Mouse (Mus musculus) fibroblast of lung, adult 2 months (primary cell): ENCODE measurements at regions not wholly inside any gene's neighbourhood (a gene's known extent, or its start where the extent isn't known, plus 50 kb on each side); places are given as distances from the start of the nearest gene placed in this dataset.

Experiments
- DNase-seq: peaks from one replicate; pipeline ENCODE4 v3.0.0-alpha.2; 2011; ENCODE audit warnings: low read depth

DNA sequence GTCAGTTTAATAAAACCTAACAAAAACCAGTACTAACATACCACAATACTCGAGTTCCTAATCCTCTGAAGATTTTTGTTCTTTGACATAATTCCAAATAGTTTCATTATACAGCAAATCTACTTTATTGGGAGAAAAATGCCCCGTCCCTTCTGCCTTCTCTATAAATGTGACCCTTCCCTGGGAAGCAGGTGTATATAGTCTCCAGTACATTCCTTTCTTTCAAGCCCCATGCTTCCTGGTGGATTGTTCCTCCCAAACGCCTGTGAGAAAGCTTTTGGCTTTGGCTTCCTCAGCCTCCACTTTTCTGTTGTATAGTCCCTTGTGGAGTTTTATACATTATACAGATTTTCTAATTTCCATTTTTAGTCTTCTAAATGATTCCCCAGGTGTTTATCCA, 1001.8 kb upstream of the Tenm3 start:
- DNase-seq: no peak

DNA sequence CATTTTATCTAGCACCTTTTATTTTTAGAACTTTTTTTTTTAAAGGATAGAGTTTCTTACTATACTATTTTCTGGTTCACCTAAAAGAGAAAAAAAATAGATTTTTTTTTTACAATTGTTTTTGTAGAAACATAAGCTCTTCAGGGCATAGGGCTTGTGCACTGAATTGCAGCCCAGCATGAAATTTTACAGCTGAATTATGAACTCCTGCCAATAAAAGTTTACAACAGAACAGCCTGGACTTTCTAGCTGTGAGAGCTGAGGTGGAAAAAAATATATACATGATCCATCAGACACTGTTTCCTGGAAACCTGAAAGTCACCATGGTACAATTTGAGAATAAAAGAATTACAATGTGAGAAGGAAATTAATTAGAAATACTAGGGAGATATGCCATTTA, 988.2 kb upstream of the Tenm3 start:
- no peak for DNase-seq

DNA sequence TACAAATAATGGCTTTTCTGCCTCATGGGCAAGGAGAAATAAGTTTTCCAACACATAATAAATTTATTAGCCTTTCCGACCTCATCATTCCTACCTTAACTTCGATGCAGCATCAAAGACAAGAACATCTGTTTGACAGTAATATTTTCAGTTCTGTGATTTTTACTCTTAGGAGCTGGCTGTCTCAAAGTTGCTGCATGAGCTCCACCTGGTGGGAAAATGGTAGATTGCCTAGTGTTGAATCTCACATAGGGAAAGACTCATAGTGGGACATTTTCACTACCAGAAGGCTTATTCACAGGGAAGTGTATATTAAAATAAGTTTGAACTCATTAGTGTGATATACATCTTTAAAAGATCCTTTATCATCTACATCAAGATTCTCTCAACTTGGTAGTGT, 985.6 kb upstream of the Tenm3 start:
- DNase-seq: peak; percentile 14

DNA sequence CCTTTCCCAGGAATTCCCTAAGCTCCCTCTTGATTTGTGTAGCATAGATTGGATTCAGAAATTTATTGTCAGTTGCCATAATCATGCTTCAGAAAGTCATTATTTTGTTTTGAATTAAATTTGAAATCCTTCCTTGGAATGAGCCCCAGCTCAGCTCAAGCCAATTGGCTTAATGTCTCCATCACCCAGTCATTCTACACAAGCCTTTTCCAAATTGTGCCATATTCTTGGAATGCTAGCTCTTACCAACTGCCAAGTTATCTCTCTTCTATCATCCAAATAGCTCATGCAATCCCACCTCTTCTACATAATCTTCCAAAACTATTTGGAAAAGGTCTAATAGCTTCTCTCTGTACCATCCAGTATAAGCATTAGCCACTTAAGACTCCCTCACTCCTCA, 982.5 kb upstream of the Tenm3 start:
- no peak for DNase-seq

DNA sequence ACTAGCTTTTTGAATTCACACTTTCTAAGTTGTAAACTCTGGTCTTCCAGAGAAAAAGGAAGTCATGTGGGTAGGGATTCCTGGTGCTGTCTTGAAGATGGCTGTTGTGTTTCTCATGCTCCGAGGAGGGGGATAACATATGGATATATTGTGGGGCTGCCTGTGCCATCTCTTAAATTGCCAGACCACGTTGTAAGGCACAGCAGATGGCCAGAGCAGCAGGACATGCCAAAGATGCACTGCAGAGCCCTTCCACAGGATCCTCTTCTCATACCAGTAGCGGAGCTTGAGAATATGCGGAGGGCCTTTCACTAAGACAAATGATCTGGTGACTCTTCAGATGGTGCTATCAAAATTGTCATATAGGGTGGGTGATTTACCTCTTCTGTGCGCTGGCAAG, 981.2 kb upstream of the Tenm3 start:
- DNase-seq: no peak

DNA sequence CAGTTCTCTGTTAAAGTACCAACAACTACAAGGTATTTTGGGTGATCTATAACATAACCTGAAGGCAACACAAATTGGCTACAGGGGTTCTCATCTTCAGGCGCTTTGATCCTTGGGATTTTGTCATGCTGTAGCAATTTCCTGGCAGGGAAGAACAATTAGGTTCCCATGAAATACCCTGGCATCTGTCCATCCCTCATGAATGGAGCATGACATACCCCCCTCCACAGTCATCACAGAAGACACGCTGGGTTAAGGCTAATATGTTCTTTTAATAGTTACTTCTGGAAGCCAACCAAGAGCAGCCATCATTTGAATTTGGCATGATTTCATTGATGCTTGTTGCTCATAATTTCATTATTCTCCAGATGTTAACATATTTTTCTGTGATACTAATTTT, 979.0 kb upstream of the Tenm3 start:
- DNase-seq: no peak

DNA sequence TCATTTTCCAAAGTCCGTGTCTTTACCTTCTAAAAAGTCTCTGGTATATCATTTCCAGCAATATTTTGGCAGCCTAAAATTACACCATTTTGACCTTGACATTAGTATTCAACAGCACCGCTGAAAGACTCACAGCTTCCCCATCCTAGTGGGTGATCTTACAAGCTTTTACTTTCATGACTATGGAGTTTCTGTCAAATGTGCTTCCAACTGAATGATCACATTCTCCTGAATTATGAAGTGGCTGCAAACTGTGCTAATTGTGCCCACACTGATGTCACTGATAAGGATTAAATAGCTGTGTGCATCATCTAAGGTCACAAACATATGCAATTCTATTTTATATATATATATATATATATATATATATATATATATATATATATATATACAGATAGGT, 955.5 kb upstream of the Tenm3 start:
- no peak for DNase-seq

DNA sequence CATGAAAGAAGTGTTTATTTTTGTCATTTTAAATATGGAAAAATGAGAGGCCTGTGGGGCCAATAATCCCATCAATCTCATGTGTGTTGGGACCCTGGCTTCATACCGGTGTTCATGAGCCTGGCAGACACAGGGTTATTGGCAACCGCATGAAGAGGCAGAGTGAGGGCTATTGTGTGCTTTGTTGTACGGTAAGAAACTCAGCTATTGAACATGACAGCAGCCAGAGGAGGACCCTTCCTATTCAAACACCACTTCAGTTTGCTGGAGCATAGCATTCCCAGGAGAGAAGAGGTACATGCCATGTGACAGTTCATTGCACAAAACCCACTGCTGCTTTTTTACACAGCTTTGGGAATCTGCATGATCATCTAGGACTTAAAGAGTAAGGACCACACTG, 953.0 kb upstream of the Tenm3 start:
- DNase-seq: no peak

DNA sequence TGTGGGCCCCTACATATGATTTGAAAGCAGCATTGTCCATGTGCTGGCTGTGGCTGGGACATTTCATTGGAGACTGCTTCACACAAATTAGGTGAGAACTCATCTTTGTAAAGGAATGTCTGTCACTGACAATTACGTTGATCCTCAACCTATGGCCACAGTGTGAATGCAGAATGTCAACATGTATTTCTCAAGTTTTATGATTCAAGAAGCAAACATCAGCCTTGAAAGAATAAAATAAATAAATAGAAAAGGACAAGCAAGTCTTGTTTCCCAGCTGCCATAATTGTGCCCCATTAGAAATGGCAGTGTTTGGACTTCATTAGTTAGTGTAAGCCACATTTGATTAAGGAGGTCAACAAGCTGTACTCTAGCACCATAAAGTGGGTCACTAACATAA, 950.7 kb upstream of the Tenm3 start:
- no peak for DNase-seq

DNA sequence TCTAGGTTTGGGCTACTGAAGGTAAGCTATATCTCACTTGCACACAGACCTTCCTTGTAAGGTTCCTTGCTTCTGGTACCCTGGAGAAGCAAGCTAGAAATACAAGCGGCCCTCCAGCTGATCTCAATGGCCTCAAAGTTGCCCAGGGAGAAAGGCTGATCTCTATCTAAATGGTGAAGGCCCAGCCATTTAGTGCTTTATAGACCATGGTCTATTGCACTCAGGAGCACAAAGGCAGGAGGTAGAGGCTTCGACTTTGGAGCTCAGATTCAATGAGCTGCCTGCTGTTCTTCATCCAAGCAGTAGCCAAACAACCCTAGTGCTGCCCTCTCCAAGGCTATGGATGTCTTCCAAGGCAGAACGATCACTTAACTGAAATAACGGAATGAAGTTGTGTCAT, 926.1 kb upstream of the Tenm3 start:
- DNase-seq: no peak

DNA sequence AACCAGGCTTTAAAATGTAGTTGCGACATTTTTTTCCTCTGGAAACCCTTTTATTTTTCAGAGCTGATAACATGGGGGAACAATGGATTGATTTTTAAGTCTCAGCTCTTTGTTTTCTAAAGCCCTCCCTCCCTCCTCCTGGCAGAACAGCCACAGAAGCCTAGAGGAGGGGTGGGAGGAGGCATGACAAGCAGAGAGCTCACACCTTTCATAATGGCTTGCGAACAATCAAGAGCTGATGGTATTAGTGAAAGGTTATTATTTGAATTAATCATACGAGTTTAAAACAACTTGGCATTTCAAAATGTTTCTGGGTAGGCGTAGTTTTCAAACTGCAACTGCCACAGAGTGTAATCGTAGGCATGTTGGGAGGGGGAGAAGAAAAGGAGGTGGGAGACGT, 894.3 kb upstream of the Tenm3 start:
- DNase-seq: no peak

DNA sequence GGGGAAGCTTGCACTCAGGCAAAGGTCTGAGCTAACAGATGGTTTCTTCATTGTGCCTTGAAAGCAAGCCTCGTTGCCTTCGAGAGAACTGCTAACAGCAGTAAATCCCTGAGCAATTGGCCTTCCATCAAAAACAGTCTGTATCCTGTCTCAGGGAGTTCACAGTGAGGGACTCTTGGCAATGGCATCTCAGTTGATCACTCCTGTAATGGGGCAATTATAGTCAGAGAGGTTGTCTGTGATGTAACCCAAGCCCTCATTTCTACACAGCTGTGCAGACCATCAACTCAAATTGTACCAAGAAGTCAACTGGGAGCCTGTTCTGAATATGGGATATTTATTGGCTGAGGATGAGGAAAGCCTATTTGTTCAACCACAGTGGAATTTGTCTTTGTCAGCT, 885.4 kb upstream of the Tenm3 start:
- DNase-seq: no peak

DNA sequence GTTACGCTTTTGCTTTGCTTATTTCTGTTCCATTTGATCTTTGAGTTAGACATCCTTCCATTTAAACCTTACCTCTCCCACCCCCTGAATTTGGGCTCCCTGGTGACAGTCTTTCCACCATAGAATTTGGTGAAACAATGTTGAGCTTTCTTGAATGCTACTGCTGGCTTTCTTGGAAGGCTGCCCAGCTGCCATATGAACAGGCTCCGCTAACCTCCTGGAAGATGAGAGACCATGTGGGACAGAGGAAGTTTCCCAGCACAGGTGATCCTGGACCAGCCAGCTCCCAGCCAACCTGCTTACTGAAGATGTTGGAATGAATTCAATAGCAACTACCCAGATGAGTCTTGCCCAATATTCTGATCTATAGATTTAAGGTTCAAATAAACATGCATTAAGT, 868.6 kb upstream of the Tenm3 start:
- no peak for DNase-seq

DNA sequence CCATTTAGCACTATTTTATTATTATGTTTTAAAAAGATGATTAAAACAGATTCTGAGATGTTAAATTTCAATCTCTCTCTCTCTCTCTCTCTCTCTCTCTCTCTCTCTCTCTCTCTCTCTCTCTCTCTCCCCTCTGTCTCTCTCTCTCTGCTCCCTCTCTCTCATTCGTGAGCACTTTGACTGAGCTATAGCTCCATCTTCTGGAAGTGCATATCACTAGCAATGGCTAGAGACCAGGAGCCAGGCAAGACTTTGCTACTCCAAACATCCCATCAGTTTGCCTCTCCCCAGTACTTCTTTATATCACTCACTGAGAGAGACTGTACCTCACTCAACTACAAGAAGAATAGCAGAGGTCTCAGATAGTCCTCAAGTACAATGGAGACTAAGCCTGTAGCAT, 865.0 kb upstream of the Tenm3 start:
- peak; percentile 7 for DNase-seq

DNA sequence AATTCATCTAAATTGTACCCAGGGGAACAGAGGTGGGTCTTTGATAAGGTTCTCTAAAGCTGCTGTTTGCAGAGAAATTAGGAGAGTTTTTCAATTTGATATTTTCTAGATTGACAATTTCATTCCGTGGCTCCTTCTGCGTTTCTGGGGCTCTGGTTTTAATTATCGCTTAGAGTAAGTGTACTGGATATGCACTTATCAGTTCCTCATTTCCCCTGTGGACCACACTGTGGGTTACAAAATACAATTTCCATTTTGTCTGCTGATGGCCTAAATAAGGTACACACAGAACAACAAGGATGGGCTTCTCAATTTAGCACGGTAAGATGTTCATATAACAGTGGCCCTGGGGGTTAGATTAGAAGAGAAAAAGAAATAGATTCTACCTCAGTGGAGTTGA, 855.3 kb upstream of the Tenm3 start:
- DNase-seq: no peak

DNA sequence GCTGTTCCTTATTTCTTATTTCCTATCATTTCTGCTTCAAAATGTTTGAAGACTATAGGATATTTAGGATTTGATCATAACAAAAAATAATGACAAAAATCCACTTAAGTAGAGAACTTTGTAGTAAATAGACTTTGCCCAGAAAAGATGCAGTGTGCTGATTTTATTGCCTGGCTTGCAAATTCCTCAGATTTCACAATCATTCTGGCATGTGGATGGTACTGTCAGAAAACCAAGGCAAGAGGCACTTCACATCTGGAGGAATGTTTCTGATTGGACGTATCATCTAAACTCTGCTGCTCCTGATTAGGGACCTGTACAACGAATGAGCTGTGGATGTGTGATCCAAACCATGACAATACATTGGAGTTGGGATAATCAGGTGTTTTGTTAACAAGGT, 853.0 kb upstream of the Tenm3 start:
- DNase-seq: no peak
